Comparison of ENCODE assay signal across 10 mouse cellular contexts in the genomic region with DNA sequence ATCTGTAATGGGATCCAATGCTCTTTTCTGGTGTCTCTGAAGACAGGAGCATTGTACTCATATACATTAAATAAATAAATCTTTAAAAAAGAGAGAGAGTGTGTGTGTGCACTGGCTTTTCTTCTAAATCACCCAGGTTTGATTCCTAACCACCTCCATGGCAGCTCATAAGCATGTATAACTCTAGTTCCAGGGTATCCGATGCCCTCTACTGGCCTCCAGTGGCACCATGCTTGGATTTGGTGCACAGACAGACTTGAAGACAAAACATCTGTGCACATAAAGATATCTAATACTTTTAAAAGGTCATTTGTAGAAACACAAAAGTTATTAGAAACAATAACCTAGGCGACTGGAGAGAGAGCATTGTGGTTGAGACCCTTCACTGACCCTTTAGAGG. TPM values are rescaled to one million over a fixed set of nuclear protein-coding genes. Genes with fewer than 3 reads are reported as not detected.
DNase-seq lines count a peak whose midpoint lies in the region; ATAC-seq and TF ChIP-seq lines count a peak whose summit lies in the region.
"Had no signal": no experiment of that assay in that cellular context is flagged by ENCODE, and none has a peak within 500 bp of the region (broad histone marks: within the 10 kb centered on the region; RNA-seq: fewer than 3 reads in every experiment).

No protein-coding gene starts in this region.

- H3K36me3 ChIP-seq in embryonic facial prominence, embryonic 14.5 days (ENCODE audit: control insufficient read depth, insufficient read depth, low read length) = peaks cover 61% of the 10 kb centered on the region

- TF ChIP-seq POLR2A in cerebellum, adult 2 months (IDR thresholded peaks at IDR 0.05; ENCODE audit: borderline replicate concordance, insufficient read depth, low read length) = no peak

- H3K27ac ChIP-seq in cerebellum, adult 2 months (ENCODE audit: insufficient read depth, low read length) = no peak overlapping the region
- no peak overlapping the region for H3K27ac ChIP-seq in embryonic facial prominence, embryonic 14.5 days (replicated peaks; ENCODE audit: low read depth, low read length)
- H3K27ac ChIP-seq: hindbrain, embryonic 15.5 days; neural tube, embryonic 12.5 days had no signal

- no peaks in the 10 kb centered on the region for H3K4me1 ChIP-seq in cerebellum, adult 2 months (ENCODE audit: control insufficient read depth, insufficient read depth, low read length)
- H3K4me1 ChIP-seq in embryonic facial prominence, embryonic 14.5 days (ENCODE audit: control insufficient read depth, insufficient read depth, low read length) = no peaks in the 10 kb centered on the region
- H3K4me1 ChIP-seq: hindbrain, embryonic 15.5 days; neural tube, embryonic 12.5 days had no signal

- intact Hi-C loops in left cerebral cortex, postnatal 4 days (cut with DNase I) = no loop called here
- intact Hi-C loops in left cerebral cortex, postnatal 10 days (cut with DNase I) = no loop called here

- H3K4me3 ChIP-seq in cerebellum, adult 2 months (replicated peaks; ENCODE audit: insufficient read depth, low read depth, low read length) = no peak overlapping the region
- no peak overlapping the region for H3K4me3 ChIP-seq in embryonic facial prominence, embryonic 14.5 days (ENCODE audit: low read depth, low read length)
- H3K4me3 ChIP-seq: hindbrain, embryonic 15.5 days; neural tube, embryonic 12.5 days had no signal

- ATAC-seq in embryonic facial prominence, embryonic 14.5 days (ENCODE audit: low read depth) = peak; percentile 57; the same call in 1 of the 2 replicates

- 50% methylated on average over 2 of the region's 2 CpGs for WGBS in cerebellum, adult 2 months
- WGBS in embryonic facial prominence, embryonic 14.5 days = 48% methylated on average over 2 of the region's 2 CpGs

- no peaks in the 10 kb centered on the region for H3K27me3 ChIP-seq in cerebellum, adult 2 months (ENCODE audit: control insufficient read depth, insufficient read depth, low read length)
- no peaks in the 10 kb centered on the region for H3K27me3 ChIP-seq in embryonic facial prominence, embryonic 14.5 days (replicated peaks; ENCODE audit: control insufficient read depth, insufficient read depth, low read length)
- H3K27me3 ChIP-seq: hindbrain, embryonic 15.5 days; neural tube, embryonic 12.5 days had no signal

- H3K4me2 ChIP-seq in embryonic facial prominence, embryonic 14.5 days (ENCODE audit: low read depth, low read length) = no peak overlapping the region
- H3K4me2 ChIP-seq: hindbrain, embryonic 15.5 days; neural tube, embryonic 12.5 days had no signal

- peak; percentile 66; the same call in 1 of the 2 replicates for TF ChIP-seq CTCF in cerebellum, adult 2 months (IDR thresholded peaks at IDR 0.05; ENCODE audit: borderline replicate concordance, insufficient read depth, low read depth, low read length)

- no peaks in the 10 kb centered on the region for H3K9me3 ChIP-seq in embryonic facial prominence, embryonic 14.5 days (ENCODE audit: control insufficient read depth, low read length)
- H3K9me3 ChIP-seq: hindbrain, embryonic 15.5 days; neural tube, embryonic 12.5 days had no signal

- peak; percentile 29 to 30 for DNase-seq in cerebellum, adult 2 months
- no peak for DNase-seq in cerebellum, adult 8-10 months
- DNase-seq in left cerebral cortex, postnatal 4 days = peak; percentile 32
- no peak for DNase-seq in left cerebral cortex, postnatal 10 days (ENCODE audit: extremely low spot score in 1 of 2, low spot score in 2 of 2)
- peak; percentile 46 for DNase-seq in R1 (ENCODE audit: low read depth, low spot score)
- DNase-seq in embryonic facial prominence, embryonic 14.5 days (ENCODE audit: low spot score) = peak; percentile 72
- peak; percentile 38 for DNase-seq in lung, postnatal 14 days
- no peak for DNase-seq in layer of hippocampus, adult 9-11 months

- no peak overlapping the region for H3K9ac ChIP-seq in embryonic facial prominence, embryonic 14.5 days (ENCODE audit: low read depth, low read length)
- H3K9ac ChIP-seq: hindbrain, embryonic 15.5 days; neural tube, embryonic 12.5 days had no signal

RNA-seq across cellular contexts. Expression of a gene that starts 9.5 kb away (rescaled TPM):
- 27.4 and 27.8 TPM in 2 replicates for polyA plus RNA-seq in cerebellum, adult 2 months (2012; rRNA removed)
- 10 to 100 TPM; 93.1 to 96.1 TPM for total RNA-seq in left cerebral cortex, postnatal 4 days (2021)
- total RNA-seq in left cerebral cortex, postnatal 10 days (2021) = 10 to 100 TPM; 78.2 to 79.2 TPM
- polyA plus RNA-seq in embryonic facial prominence, embryonic 14.5 days (2014; fragmentation: Nextera tagmentation; extraction: Ambion mirVana) = 16.1 and 16.5 TPM in 2 replicates

RNA-seq across cellular contexts. Expression of a gene that starts 35.7 kb away (rescaled TPM):
- 3.7 and 4.6 TPM in 2 replicates for polyA plus RNA-seq in cerebellum, adult 2 months (2012; rRNA removed)
- 1 to 10 TPM; 2.6 to 4.7 TPM for total RNA-seq in left cerebral cortex, postnatal 4 days (2021)
- total RNA-seq in left cerebral cortex, postnatal 10 days (2021) = 1 to 10 TPM; 3.1 to 5.9 TPM
- 0.99 and 2.0 TPM in 2 replicates for polyA plus RNA-seq in embryonic facial prominence, embryonic 14.5 days (2014; fragmentation: Nextera tagmentation; extraction: Ambion mirVana)

RNA-seq across cellular contexts. Expression of a gene that starts 45.2 kb away (rescaled TPM):
- 0.71 and 0.72 TPM in 2 replicates for polyA plus RNA-seq in cerebellum, adult 2 months (2012; rRNA removed)
- under 1 TPM; 0.28 to 0.62 TPM for total RNA-seq in left cerebral cortex, postnatal 4 days (2021)
- total RNA-seq in left cerebral cortex, postnatal 10 days (2021) = under 1 TPM; 0.26 to 0.75 TPM
- not detected in 2 replicates for polyA plus RNA-seq in embryonic facial prominence, embryonic 14.5 days (2014; fragmentation: Nextera tagmentation; extraction: Ambion mirVana)
- polyA plus RNA-seq: hindbrain, embryonic 15.5 days; neural tube, embryonic 12.5 days had no signal

Comparison
In these comparisons a context has a peak if more than half of its experiments do, and no peak if none do; other contexts are left out.
1. DNase-seq: peak in cerebellum, adult 2 months (2 of 2), left cerebral cortex, postnatal 4 days (single experiment), R1 (single experiment), embryonic facial prominence, embryonic 14.5 days (single experiment) and lung, postnatal 14 days (single experiment); none in cerebellum, adult 8-10 months (single experiment), left cerebral cortex, postnatal 10 days (0 of 2) and layer of hippocampus, adult 9-11 months (single experiment).